Mouse (Mus musculus): ENCODE measurements at regions not wholly inside any gene's neighbourhood (a gene's known extent, or its start where the extent isn't known, plus 50 kb on each side); places are given as distances from the start of the nearest gene placed in this dataset.
A peak's percentile ranks its signal among the peaks of the same experiment; 100 is the strongest.

- H3K9ac ChIP-seq (ENCODE audit: low read depth, low read length, severe bottlenecking) = no peak overlapping the region
- no peak overlapping the region for H3K4me2 ChIP-seq (replicated peaks; ENCODE audit: low read depth, low read length, severe bottlenecking)
- ATAC-seq (ENCODE audit: low FRiP score, low read depth) = no peak
- no peaks in the 10 kb centered on the region for H3K9me3 ChIP-seq (ENCODE audit: control insufficient read depth, low read length)
- TF ChIP-seq POLR2A (IDR thresholded peaks at IDR 0.05; ENCODE audit: borderline replicate concordance, extremely low read depth, insufficient read depth, insufficient read length) = no peak
- no peaks in the 10 kb centered on the region for H3K36me3 ChIP-seq (ENCODE audit: control insufficient read depth, insufficient read depth, low read length)
- no peak overlapping the region for H3K4me3 ChIP-seq (replicated peaks; ENCODE audit: low read length)
- no peaks in the 10 kb centered on the region for H3K4me1 ChIP-seq (ENCODE audit: control insufficient read depth, insufficient read depth, low read length)
- DNase-seq (ENCODE audit: low spot score) = no peak
- H3K27ac ChIP-seq (replicated peaks; ENCODE audit: low read depth, low read length) = no peak overlapping the region
- no peaks in the 10 kb centered on the region for H3K27me3 ChIP-seq (ENCODE audit: control insufficient read depth, insufficient read depth, low read length)
These were observed 116.8 kb downstream of the Slc5a7 start for GRCm38 (mm10) chr17:54182073-54182472.

DNA sequence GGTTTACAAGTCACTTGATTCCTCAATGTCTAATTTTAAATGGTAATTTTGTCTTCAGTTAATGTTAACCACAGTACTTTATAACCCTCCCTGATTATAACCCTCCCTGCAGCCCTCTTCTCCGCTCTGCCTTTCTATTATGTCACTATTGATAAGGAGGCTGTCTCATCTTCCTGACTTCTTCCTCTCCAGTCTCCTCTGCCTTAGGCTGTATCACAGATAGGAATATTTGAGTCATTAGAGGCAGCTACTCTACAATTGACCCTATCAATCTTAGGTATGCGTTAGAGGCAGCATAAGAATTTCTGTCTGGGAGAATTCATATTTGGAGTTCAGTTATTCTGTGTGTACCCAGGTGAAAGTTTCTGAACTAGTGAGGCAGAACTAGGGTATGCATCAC, 118.3 kb downstream of the Slc5a7 start:
- Histone ChIP-seq H3K27me3 (ENCODE audit: control insufficient read depth, insufficient read depth, low read length) (no peaks in the 10 kb centered on the region), H3K9me3 (ENCODE audit: control insufficient read depth, low read length) (no peaks in the 10 kb centered on the region), H3K4me3 (replicated peaks; ENCODE audit: low read length) (no peak overlapping the region), H3K27ac (replicated peaks; ENCODE audit: low read depth, low read length) (no peak overlapping the region), H3K36me3 (ENCODE audit: control insufficient read depth, insufficient read depth, low read length) (no peaks in the 10 kb centered on the region), H3K9ac (ENCODE audit: low read depth, low read length, severe bottlenecking) (no peak overlapping the region), H3K4me1 (ENCODE audit: control insufficient read depth, insufficient read depth, low read length) (no peaks in the 10 kb centered on the region), H3K4me2 (replicated peaks; ENCODE audit: low read depth, low read length, severe bottlenecking) (no peak overlapping the region)
- DNase-seq (ENCODE audit: low spot score) (no peak), ATAC-seq (ENCODE audit: low FRiP score, low read depth) (no peak)
- WGBS = 84% methylated on average over 2 of the region's 2 CpGs
- TF ChIP-seq POLR2A (IDR thresholded peaks at IDR 0.05; ENCODE audit: borderline replicate concordance, extremely low read depth, insufficient read depth, insufficient read length) = no peak

DNA sequence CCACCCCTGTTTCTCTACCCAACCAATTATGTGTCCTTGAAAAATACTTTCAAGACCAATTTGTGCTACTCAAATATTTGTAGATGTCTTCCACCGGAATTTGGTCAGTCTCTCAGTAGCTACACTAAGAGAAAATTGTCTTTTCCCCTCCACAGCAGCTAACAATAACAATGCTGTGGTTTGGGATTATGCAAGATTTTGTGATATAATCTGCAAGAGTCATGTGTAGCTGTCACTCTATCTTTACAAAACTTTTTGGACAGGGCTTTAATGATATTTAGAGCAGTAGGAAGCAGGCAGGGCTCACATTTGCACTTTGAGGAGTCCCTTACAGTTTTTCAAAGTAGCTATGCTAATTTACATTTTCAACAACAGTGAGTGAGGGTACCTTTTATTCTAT, 128.1 kb downstream of the Slc5a7 start:
- DNase-seq (ENCODE audit: low spot score) (no peak), ATAC-seq (ENCODE audit: low FRiP score, low read depth) (no peak)
- Histone ChIP-seq H3K9me3 (ENCODE audit: control insufficient read depth, low read length) (no peaks in the 10 kb centered on the region), H3K4me2 (replicated peaks; ENCODE audit: low read depth, low read length, severe bottlenecking) (no peak overlapping the region), H3K36me3 (ENCODE audit: control insufficient read depth, insufficient read depth, low read length) (no peaks in the 10 kb centered on the region), H3K27ac (replicated peaks; ENCODE audit: low read depth, low read length) (no peak overlapping the region), H3K9ac (ENCODE audit: low read depth, low read length, severe bottlenecking) (no peak overlapping the region), H3K27me3 (ENCODE audit: control insufficient read depth, insufficient read depth, low read length) (no peaks in the 10 kb centered on the region), H3K4me3 (replicated peaks; ENCODE audit: low read length) (no peak overlapping the region), H3K4me1 (ENCODE audit: control insufficient read depth, insufficient read depth, low read length) (no peaks in the 10 kb centered on the region)
- no peak for TF ChIP-seq POLR2A (IDR thresholded peaks at IDR 0.05; ENCODE audit: borderline replicate concordance, extremely low read depth, insufficient read depth, insufficient read length)
- WGBS = 77% methylated on average over 1 of the region's 1 CpGs

GRCm38 (mm10) chr17:54168039-54168438, 130.8 kb downstream of the Slc5a7 start:
- no peak for TF ChIP-seq POLR2A (IDR thresholded peaks at IDR 0.05; ENCODE audit: borderline replicate concordance, extremely low read depth, insufficient read depth, insufficient read length)
- Histone ChIP-seq H3K4me2 (replicated peaks; ENCODE audit: low read depth, low read length, severe bottlenecking) (no peak overlapping the region), H3K9ac (ENCODE audit: low read depth, low read length, severe bottlenecking) (no peak overlapping the region), H3K4me3 (replicated peaks; ENCODE audit: low read length) (no peak overlapping the region), H3K9me3 (ENCODE audit: control insufficient read depth, low read length) (no peaks in the 10 kb centered on the region), H3K27me3 (ENCODE audit: control insufficient read depth, insufficient read depth, low read length) (no peaks in the 10 kb centered on the region), H3K36me3 (ENCODE audit: control insufficient read depth, insufficient read depth, low read length) (no peaks in the 10 kb centered on the region), H3K27ac (replicated peaks; ENCODE audit: low read depth, low read length) (no peak overlapping the region), H3K4me1 (ENCODE audit: control insufficient read depth, insufficient read depth, low read length) (no peaks in the 10 kb centered on the region)
- no peak for ATAC-seq (ENCODE audit: low FRiP score, low read depth)
- no peak for DNase-seq (ENCODE audit: low spot score)
- 31% methylated on average over 1 of the region's 1 CpGs for WGBS

GRCm38 (mm10) chr17:54162383-54162782, 136.5 kb downstream of the Slc5a7 start:
- no peaks in the 10 kb centered on the region for H3K27me3 ChIP-seq (ENCODE audit: control insufficient read depth, insufficient read depth, low read length)
- H3K4me2 ChIP-seq (replicated peaks; ENCODE audit: low read depth, low read length, severe bottlenecking) = no peak overlapping the region
- no peak overlapping the region for H3K27ac ChIP-seq (replicated peaks; ENCODE audit: low read depth, low read length)
- no peaks in the 10 kb centered on the region for H3K4me1 ChIP-seq (ENCODE audit: control insufficient read depth, insufficient read depth, low read length)
- H3K36me3 ChIP-seq (ENCODE audit: control insufficient read depth, insufficient read depth, low read length) = no peaks in the 10 kb centered on the region
- H3K4me3 ChIP-seq (replicated peaks; ENCODE audit: low read length) = no peak overlapping the region
- H3K9me3 ChIP-seq (ENCODE audit: control insufficient read depth, low read length) = no peaks in the 10 kb centered on the region
- TF ChIP-seq POLR2A (IDR thresholded peaks at IDR 0.05; ENCODE audit: borderline replicate concordance, extremely low read depth, insufficient read depth, insufficient read length) = no peak
- H3K9ac ChIP-seq (ENCODE audit: low read depth, low read length, severe bottlenecking) = no peak overlapping the region
- DNase-seq (ENCODE audit: low spot score) (no peak), ATAC-seq (ENCODE audit: low FRiP score, low read depth) (no peak)
- WGBS = 38% methylated on average over 2 of the region's 2 CpGs

- no peak overlapping the region for H3K27ac ChIP-seq (replicated peaks; ENCODE audit: low read depth, low read length)
- DNase-seq (ENCODE audit: low spot score) (peak; percentile 81), ATAC-seq (ENCODE audit: low FRiP score, low read depth) (peak; percentile 53; the same call in 1 of the 2 replicates)
- H3K4me2 ChIP-seq (replicated peaks; ENCODE audit: low read depth, low read length, severe bottlenecking) = no peak overlapping the region
- no peaks in the 10 kb centered on the region for H3K9me3 ChIP-seq (ENCODE audit: control insufficient read depth, low read length)
- H3K27me3 ChIP-seq (ENCODE audit: control insufficient read depth, insufficient read depth, low read length) = no peaks in the 10 kb centered on the region
- H3K4me3 ChIP-seq (replicated peaks; ENCODE audit: low read length) = no peak overlapping the region
- 34% methylated on average over 4 of the region's 4 CpGs for WGBS
- no peaks in the 10 kb centered on the region for H3K4me1 ChIP-seq (ENCODE audit: control insufficient read depth, insufficient read depth, low read length)
- H3K36me3 ChIP-seq (ENCODE audit: control insufficient read depth, insufficient read depth, low read length) = no peaks in the 10 kb centered on the region
- H3K9ac ChIP-seq (ENCODE audit: low read depth, low read length, severe bottlenecking) = no peak overlapping the region
- TF ChIP-seq POLR2A (IDR thresholded peaks at IDR 0.05; ENCODE audit: borderline replicate concordance, extremely low read depth, insufficient read depth, insufficient read length) = no peak
These were observed 140.1 kb downstream of the Slc5a7 start for GRCm38 (mm10) chr17:54158753-54159152.
